Mouse (Mus musculus) MEL-GATA-1-ER (cell line): ENCODE measurements around the gene Pnpla5.
"Not testable (repeated sequence)": the region's sequence is repeated elsewhere in the genome, so short reads cannot be mapped to it uniquely, and the experiment has no call there.

Experiments used
- DNase-seq: peaks from one replicate; pipeline ENCODE4 v3.0.0-alpha.2; 2012; ENCODE audit warnings: low read depth; ENCODE audit errors: extremely low read depth

The Pnpla5 gene

GRCm38 (mm10) chr15:84123075-84123474 lies at the start of gene Pnpla5:
TSS of gene Pnpla5 (minus strand) at chr15:84123175.
- no peak for DNase-seq

GRCm38 (mm10) chr15:84171166-84171565 lies 48.2 kb upstream of the Pnpla5 start:
- no peak for DNase-seq

DNA sequence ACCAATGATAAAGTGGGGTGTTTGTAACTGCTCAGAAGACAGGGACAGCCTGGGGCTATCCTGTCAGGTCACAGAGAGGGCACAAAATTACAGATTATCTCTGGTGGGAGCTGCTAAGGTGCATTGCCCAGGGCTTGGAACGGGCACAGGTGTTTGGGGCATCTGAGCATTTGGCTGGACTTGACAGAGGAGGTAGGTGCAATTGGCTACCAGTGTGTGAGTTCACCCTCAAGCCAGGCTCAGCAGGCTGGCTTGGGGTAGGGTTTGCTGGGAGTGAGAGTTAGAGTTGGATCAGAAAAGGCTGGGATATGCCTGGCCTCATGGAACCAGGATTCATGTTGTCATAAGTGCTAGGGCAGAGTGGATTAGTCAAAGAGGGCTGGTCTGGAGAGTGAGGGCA lies 46.5 kb upstream of the Pnpla5 start:
- no peak for DNase-seq

- no peak for DNase-seq
These were observed 45.5 kb upstream of the Pnpla5 start for GRCm38 (mm10) chr15:84168170-84169161.

DNA sequence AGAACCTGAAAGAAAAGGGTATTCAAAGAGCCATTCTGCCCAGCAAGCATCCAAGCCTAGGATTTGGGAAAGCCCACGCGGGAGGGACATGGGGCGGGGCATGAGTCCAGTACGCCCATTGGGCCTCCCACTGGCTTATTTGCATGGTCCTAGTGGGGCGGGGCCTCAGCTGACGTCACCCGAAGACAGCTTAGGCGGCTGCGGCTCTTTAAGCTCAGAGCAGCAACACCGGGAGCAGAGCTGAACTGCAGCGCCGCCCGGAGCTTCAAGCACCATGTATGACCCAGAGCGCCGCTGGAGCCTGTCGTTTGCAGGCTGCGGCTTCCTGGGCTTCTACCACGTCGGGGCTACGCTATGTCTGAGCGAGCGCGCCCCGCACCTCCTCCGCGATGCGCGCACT lies 44.6 kb upstream of the Pnpla5 start, which contains the start of gene Pnpla3:
Pnpla3 (plus strand) TSS at position 238 of the 400 bp plus-strand sequence.
- no peak for DNase-seq

DNA sequence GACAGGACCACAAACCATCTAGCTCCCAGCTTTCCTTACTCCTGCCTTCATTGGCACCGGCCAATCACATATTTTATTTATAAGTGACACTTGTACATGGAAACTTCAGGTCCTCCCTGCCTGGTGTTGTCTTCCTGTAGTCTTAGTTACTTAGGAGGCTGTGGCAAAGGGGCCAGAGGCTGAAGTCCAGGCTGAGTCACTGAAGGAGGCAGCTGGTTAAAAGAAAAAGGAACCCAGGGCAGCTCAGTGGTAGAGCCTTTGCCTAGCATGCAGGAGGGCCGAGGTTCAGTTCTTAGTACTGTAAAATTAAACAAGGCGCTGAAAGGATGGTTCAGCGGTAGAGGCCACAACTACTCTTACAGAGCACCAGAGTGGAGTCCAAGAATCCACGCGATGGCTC lies 43.8 kb upstream of the Pnpla5 start:
- no peak for DNase-seq

DNA sequence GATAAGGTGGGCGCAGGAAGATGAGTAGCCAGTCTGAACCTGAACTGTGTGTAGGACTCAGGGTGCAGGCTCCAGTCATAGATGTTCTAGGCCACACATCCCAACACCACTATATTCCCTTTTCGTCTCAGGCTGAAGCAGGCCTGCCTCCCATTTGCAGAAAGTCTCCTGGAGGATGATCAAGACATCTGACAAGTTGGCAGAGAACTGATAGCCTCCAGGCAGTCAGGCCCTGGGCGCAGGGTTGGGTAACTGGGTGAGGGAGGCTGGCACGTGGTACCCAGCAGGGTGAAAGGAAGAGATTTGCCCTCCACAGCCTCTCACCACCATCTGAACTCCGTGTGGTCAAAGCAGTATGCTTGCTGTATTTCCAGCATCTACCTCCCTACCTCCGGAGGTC lies 38.9 kb upstream of the Pnpla5 start:
- DNase-seq = no peak

DNA sequence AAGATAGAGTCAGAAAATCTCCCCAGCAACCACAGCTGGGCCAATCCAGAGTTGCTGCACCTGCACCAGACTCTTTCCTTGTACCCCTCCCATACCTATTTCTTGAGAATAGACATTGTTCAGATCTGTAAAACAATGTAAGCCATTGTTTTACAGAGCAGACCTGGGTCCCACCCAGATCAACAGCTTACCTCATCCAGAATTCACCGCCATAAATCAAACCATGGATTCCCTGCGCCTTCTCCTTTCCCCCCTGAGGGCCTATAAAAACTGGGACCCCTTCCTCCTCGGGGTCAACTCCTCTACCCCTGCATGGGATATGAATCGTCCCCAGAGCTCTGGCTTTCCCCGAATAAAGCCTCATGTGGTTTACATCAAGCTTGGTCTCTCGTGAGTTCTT lies 34.6 kb upstream of the Pnpla5 start:
- not testable (repeated sequence) for DNase-seq

DNA sequence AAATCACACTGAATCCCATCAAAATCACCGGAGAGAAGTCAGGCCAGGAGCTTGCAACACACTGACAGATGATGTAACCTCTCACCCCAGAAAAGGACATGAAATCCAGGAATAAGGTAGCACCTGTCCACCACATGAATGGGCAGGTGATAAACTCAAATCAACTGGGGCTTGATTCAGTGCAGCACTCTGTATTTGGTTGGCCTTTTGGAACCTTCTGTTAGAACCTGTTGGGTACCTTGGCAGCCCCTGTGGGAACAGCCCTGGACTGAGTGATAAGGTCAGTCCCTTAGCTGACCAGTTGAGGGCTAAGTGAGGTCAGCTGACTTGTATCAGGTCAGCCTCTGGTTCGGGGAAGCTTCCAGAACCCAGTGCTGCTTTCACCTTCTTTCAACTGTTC lies 33.2 kb upstream of the Pnpla5 start:
- DNase-seq = no peak

GRCm38 (mm10) chr15:84140929-84141328 lies 18.0 kb upstream of the Pnpla5 start:
- no peak for DNase-seq

- no peak for DNase-seq
These were observed 17.1 kb upstream of the Pnpla5 start for GRCm38 (mm10) chr15:84140109-84140508.

DNA sequence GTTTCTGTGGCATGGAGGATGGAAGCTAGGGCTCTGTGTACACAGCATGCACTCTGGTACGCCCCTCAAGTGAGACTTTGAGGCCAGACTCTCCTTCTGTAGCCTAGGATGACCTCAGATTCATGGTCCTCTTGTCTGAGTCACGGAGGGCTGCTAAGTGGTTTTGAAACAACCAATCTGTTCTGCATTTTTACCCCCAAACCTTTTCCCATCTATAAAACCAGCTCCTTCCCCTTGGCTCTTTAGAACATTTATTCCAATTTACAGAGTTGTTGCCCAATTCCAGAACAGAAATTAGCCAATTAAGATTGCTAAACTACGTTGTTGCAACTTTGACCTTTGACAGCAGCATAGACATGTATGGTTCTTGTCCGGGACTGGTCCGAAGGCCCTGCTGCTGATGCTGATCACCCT lies 16.6 kb upstream of the Pnpla5 start:
- no peak for DNase-seq

- no peak for DNase-seq
These were observed 13.8 kb upstream of the Pnpla5 start for GRCm38 (mm10) chr15:84136473-84137415.

DNA sequence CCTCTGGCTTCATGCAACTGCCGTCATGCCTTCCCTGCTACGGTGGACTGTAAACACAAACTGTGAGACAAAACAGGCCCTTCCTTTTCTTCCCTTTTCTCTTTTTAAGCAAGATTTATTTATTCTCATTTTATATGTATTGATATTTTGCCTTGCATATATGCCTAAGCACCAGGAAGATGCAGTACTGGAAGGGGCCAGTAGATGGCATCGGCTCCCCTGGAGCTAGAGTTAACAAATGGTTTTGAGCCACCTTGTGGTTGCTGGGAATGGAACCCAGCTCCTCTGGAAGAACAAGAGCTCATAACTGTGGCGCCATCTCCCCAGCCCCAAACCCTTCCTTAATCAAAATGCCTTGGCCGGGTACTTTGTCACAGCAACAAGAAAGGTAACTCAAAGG lies 12.5 kb upstream of the Pnpla5 start:
- peak; percentile 6 for DNase-seq

GRCm38 (mm10) chr15:84133440-84133839 lies 10.5 kb upstream of the Pnpla5 start:
- no peak for DNase-seq

DNA sequence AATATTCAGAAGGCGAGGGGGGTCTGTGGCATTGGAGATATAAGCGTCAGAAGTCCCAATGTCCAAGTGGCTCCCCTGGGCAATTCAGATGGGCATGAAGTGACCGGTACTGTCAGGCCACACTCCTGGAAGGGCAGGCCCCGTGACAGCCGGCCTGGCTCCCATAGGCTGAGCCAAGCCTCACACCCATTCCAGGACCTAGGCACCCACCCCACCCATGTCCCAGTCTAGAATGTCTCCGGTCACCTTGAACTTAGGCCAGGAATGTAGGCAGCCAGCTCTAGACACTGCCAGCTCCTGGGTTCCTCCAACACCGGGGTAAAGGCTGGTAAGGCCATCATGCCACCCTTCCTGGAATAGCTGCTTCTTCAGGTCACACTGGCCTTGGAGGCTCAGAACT lies 9.0 kb upstream of the Pnpla5 start:
- no peak for DNase-seq

- no peak for DNase-seq
These were observed 8.3 kb upstream of the Pnpla5 start for GRCm38 (mm10) chr15:84131096-84131786.

DNA sequence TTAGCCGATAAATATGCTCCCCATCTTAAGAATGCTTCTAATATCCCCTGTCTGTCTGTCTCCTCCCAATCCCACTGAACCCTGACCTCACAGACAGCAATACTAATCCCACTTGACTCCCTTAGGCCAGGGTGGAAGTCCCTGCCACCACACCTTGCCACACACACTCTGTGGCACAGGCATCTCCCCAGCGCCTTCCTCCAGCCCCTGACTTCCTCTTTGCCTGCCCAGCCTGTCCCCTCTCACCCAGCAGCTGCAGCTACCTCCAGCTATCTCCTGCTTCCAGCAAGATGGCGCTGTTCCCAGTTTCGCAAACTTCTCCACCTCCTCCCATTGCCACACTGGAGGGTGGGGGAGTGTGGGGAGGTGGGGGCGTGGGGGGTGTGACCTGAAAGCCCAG lies 3.9 kb upstream of the Pnpla5 start:
- no peak for DNase-seq

- no peak for DNase-seq
These were observed 3.5 kb upstream of the Pnpla5 start for GRCm38 (mm10) chr15:84126447-84126846.

DNA sequence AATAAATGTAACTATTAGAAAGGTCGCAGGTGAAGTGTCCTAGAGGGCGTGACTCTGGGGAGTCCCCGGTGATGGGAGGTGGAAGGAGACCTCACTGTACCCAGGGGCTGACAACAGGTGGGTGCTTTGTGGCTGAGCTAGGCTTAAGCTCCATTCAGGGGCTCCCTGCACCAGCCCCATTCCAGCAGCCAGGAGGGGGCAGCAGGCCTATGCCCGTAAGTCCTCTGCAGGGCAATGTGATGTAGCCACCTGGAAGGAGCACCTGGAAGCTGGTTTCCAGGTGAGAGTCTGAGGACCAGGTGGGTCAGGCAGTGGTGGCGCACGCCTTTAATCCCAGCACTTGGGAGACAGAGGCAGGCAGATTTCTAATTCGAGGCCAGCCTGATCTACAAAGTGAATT lies 1.1 kb upstream of the Pnpla5 start:
- DNase-seq = no peak

DNA sequence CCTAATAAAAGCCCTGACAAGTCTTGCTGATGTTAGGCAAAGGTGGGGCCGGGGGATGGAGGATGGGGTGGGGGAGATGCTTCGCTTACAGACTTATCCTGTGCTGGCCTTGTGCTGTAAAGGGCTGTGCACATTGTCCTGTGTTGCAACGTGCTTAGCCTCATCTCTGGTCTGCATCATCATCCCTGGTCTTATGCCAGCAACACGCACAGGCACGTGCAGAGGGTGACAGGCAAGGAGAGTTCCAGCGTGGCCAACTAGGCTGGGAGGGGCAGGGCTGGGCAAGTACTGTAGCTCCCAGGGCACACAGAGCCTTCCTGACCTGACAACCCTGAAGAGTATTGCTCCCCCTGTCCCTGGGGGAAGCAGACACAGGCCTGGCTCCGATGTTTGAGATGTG lies 1.9 kb downstream of the Pnpla5 start:
- DNase-seq = no peak
